Mouse (Mus musculus) stomach, embryonic 14.5 days (tissue): ENCODE measurements around the gene Sub1. TPM values are rescaled to one million over a fixed set of nuclear protein-coding genes. Genes with fewer than 3 reads are reported as not detected.

Experiments
- ATAC-seq: fragments of 200-750 bp; cut with Nextera tagmentation; 2 replicates; pipeline ENCODE4 v1.8.0; 2017; ENCODE audit warnings: low read depth, moderate TSS enrichment; ENCODE audit not compliant: insufficient number of reproducible peaks, insufficient read depth, low FRiP score
- H3K27ac ChIP-seq: fragments of 300-500 bp; sonication (generic); 2 replicates; pipeline ENCODE4 v1.5.1; 2014; ENCODE audit warnings: mild to moderate bottlenecking, low read length, moderate library complexity, mixed read lengths
- H3K27me3 ChIP-seq: fragments of 300-500 bp; sonication (generic); 2 replicates; pipeline ENCODE4 v1.6.1; 2014; ENCODE audit warnings: low read length, control low read depth, mixed read lengths; ENCODE audit not compliant: control insufficient read depth, insufficient read depth
- H3K36me3 ChIP-seq: fragments of 300-500 bp; sonication (generic); 2 replicates; pipeline ENCODE4 v1.6.1; 2014; ENCODE audit warnings: mild to moderate bottlenecking, control low read depth, low read length, moderate library complexity, mixed read lengths; ENCODE audit not compliant: control insufficient read depth, insufficient read depth
- H3K4me1 ChIP-seq: fragments of 300-500 bp; sonication (generic); 2 replicates; pipeline ENCODE4 v1.6.1; 2014; ENCODE audit warnings: low read length, control low read depth, mixed read lengths; ENCODE audit not compliant: control insufficient read depth, insufficient read depth
- H3K4me2 ChIP-seq: fragments of 300-500 bp; sonication (generic); replicated peaks from 2 replicates; pipeline ENCODE4 v1.6.1; 2014; ENCODE audit warnings: low read depth, low read length, control low read depth
- H3K4me3 ChIP-seq: fragments of 300-500 bp; sonication (generic); 2 replicates; pipeline ENCODE4 v1.5.1; 2014; ENCODE audit warnings: low read depth, low read length, control low read depth
- H3K9ac ChIP-seq: fragments of 300-500 bp; sonication (generic); replicated peaks from 2 replicates; pipeline ENCODE4 v1.6.1; 2014; ENCODE audit warnings: low read depth, mild to moderate bottlenecking, control low read depth, low read length, moderate library complexity, mixed read lengths
- H3K9me3 ChIP-seq: fragments of 300-500 bp; sonication (generic); 2 replicates; pipeline ENCODE4 v1.6.1; 2016; ENCODE audit warnings: low read depth, low read length, control low read depth; ENCODE audit not compliant: control insufficient read depth
- WGBS: fragments of 180-500 bp; shearing (Covaris S2); extraction: QIAGEN DNeasy Blood & Tissue Kit; methylation state at CpG from one replicate; pipeline ENCODE4 v1.1.7; 2014; 5-methylcytosine and 5-hydroxymethylcytosine counted together
- polyA plus RNA-seq: library from polyadenylated mRNA; unstranded; fragments of >200 nt; fragmentation: Nextera tagmentation; extraction: Ambion mirVana; gene quantifications from 2 replicates; pipeline ENCODE4 v1.2.1, GENCODE M21; 2014

Gene Sub1
- polyA plus RNA-seq, 1 experiment from 2014 or later, result 721 TPM

DNA sequence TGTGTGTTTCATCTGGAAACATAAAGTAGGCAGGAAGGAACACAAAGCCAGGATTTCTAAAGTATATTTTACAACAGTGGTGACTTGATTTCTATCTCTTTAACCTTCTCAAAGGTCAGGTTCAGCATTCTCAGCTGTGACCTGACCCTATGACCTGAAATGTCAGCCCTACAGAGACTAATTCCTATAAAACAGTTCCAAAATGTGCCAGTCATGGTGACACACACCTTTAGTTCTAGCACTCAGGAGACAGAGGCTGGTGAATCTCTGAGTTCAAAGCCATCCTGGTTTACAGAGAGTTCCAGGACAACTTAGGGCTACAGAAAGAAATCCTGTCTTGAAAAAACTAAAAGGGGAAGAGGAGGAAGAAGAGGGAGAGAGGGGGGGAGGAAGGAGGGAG, 36.4 kb upstream of the Sub1 start:
- Histone ChIP-seq H3K27ac (no peak overlapping the region), H3K4me2 (no peak overlapping the region), H3K4me1 (no peaks in the 10 kb centered on the region), H3K4me3 (no peak overlapping the region), H3K36me3 (no peaks in the 10 kb centered on the region), H3K27me3 (no peaks in the 10 kb centered on the region), H3K9me3 (no peaks in the 10 kb centered on the region), H3K9ac (no peak overlapping the region)
- ATAC-seq, result no peak

DNA sequence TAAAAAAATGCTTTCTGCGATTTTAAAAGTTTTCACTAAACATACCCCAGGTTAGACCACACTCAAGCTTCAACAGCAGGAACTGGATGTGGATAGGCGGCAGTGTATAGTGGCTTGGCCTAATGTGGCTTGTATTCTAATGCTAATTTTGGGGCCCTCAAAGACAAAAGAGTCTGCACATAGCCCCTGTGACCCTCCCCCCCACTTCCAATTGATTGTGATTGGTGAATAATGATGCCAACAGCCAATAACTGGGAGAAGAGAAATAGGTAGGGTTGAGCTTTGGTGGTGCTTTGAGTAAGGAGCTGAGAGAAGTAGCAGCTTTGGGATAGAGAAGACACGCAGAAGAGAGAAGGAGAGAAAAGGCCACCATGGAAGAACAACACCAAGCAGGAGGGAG, 35.7 kb upstream of the Sub1 start:
- H3K4me3 ChIP-seq, result no peak overlapping the region
- WGBS, result 90% methylated on average over 3 of the region's 3 CpGs
- no peaks in the 10 kb centered on the region for H3K36me3 ChIP-seq
- no peak overlapping the region for H3K9ac ChIP-seq
- no peaks in the 10 kb centered on the region for H3K4me1 ChIP-seq
- no peak overlapping the region for H3K27ac ChIP-seq
- H3K4me2 ChIP-seq, result no peak overlapping the region
- no peaks in the 10 kb centered on the region for H3K27me3 ChIP-seq
- ATAC-seq, result no peak
- no peaks in the 10 kb centered on the region for H3K9me3 ChIP-seq

DNA sequence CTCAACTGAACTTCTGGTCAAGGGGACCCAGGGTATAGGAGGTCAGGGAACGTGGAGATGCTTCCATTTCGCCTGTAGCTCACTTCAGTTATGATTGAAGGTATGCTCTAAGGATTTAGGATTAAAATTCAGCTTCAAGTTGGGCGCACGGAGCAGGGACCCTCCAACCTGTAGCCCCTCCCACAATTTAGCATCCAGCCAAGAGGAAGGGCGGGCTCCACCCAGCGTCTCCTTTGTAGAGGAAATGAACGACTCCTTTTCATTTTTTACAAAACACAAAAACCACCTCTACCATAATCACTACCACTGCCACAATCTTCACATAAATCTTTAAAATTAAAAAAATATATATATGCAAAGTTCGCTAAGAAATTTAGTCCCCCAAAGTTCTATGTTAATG, 35.1 kb upstream of the Sub1 start:
- Histone ChIP-seq H3K4me2 (no peak overlapping the region), H3K9ac (no peak overlapping the region), H3K27me3 (no peaks in the 10 kb centered on the region), H3K4me1 (no peaks in the 10 kb centered on the region), H3K9me3 (no peaks in the 10 kb centered on the region), H3K4me3 (no peak overlapping the region), H3K36me3 (no peaks in the 10 kb centered on the region), H3K27ac (no peak overlapping the region)
- ATAC-seq, result no peak
- WGBS, result 88% methylated on average over 8 of the region's 8 CpGs

DNA sequence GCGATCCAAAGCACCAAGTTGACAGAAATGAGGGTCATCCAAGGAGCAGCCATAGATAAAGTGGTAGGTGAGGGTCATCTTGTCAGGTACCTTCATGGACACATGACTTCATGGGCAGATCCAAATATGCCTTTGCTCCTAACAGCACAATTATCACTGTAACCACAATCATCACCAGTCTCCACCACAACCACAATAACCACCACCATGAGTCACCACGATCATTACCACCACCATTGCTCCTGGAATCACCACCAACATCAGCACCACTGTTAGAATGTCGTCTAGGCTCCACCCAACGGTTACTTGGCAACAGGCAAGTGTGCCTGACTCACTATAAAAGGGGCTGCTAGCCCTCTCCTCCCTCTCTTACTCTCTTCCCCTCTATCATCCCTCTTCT, 33.4 kb upstream of the Sub1 start:
- no peak for ATAC-seq
- Histone ChIP-seq H3K4me2 (no peak overlapping the region), H3K9me3 (no peaks in the 10 kb centered on the region), H3K36me3 (no peaks in the 10 kb centered on the region), H3K27ac (no peak overlapping the region), H3K4me3 (no peak overlapping the region), H3K9ac (no peak overlapping the region), H3K27me3 (no peaks in the 10 kb centered on the region), H3K4me1 (no peaks in the 10 kb centered on the region)
- 78% methylated on average over 4 of the region's 4 CpGs for WGBS

GRCm38 (mm10) chr15:12027807-12028206, 31.0 kb upstream of the Sub1 start:
- ATAC-seq, result no peak
- no peak overlapping the region for H3K4me3 ChIP-seq
- H3K4me2 ChIP-seq, result no peak overlapping the region
- H3K27ac ChIP-seq, result no peak overlapping the region
- 79% methylated on average over 3 of the region's 3 CpGs for WGBS
- no peaks in the 10 kb centered on the region for H3K9me3 ChIP-seq
- H3K9ac ChIP-seq, result no peak overlapping the region
- no peaks in the 10 kb centered on the region for H3K4me1 ChIP-seq
- no peaks in the 10 kb centered on the region for H3K36me3 ChIP-seq
- no peaks in the 10 kb centered on the region for H3K27me3 ChIP-seq

DNA sequence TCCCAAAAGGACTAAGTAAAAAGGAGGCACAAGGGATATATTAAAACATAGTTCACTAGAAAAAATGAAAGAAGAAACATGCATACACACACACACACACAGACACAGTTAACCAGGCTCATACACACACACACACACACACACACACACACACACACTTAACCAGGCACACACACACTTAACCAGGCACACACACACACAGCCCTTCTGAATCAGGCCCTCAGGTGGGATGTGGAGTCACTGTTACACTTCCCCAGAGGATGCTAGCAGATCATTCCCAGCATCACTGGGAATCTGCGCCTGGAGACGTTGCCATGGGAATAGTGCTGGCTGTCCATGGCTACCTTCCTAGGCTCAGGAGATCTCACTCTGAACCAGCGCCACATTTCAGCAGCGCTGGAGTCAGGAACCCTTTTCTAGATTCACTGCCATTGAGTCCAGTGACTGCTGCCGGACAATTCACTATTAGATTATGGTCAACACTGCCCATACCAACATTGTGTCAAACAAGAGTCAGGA, 30.2 kb upstream of the Sub1 start:
- ATAC-seq, result no peak
- Histone ChIP-seq H3K4me2 (no peak overlapping the region), H3K27me3 (no peaks in the 10 kb centered on the region), H3K27ac (no peak overlapping the region), H3K4me1 (no peaks in the 10 kb centered on the region), H3K4me3 (no peak overlapping the region), H3K36me3 (no peaks in the 10 kb centered on the region), H3K9ac (no peak overlapping the region), H3K9me3 (no peaks in the 10 kb centered on the region)
- WGBS, result 89% methylated on average over 5 of the region's 5 CpGs

GRCm38 (mm10) chr15:12026026-12026425, 29.2 kb upstream of the Sub1 start:
- Histone ChIP-seq H3K27ac (no peak overlapping the region), H3K4me3 (no peak overlapping the region), H3K4me2 (no peak overlapping the region), H3K36me3 (no peaks in the 10 kb centered on the region), H3K4me1 (no peaks in the 10 kb centered on the region), H3K27me3 (no peaks in the 10 kb centered on the region), H3K9ac (no peak overlapping the region), H3K9me3 (no peaks in the 10 kb centered on the region)
- WGBS, result 81% methylated on average over 5 of the region's 5 CpGs
- no peak for ATAC-seq

GRCm38 (mm10) chr15:12025341-12025740, 28.6 kb upstream of the Sub1 start:
- Histone ChIP-seq H3K4me3 (no peak overlapping the region), H3K27me3 (no peaks in the 10 kb centered on the region), H3K4me1 (no peaks in the 10 kb centered on the region), H3K9me3 (no peaks in the 10 kb centered on the region), H3K9ac (no peak overlapping the region), H3K27ac (no peak overlapping the region), H3K4me2 (no peak overlapping the region), H3K36me3 (no peaks in the 10 kb centered on the region)
- 65% methylated on average over 10 of the region's 10 CpGs for WGBS
- no peak for ATAC-seq

DNA sequence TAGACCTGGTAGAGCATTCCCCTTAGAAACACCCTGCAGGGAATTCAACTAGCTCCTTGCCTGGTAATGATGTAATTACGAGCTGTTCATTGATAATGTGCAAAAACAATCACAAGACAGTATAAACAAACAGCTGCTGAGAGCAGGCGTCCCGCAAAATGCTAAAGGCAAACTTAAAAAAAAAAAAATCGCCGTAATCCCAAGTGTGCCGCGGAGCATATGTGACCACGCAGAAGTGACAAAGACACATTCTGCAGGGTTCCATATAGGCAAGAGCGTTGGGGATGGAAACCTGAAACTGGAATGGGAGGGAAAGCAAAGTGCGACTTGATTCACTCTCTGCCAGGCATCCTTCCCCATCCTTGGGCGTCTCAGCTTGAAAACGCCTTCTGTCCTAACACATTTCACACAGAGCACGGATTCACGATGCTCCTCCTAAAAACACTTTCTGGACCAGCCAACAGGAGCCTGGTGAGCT, 28.0 kb upstream of the Sub1 start:
- 44% methylated on average over 14 of the region's 14 CpGs for WGBS
- ATAC-seq, result no peak
- no peaks in the 10 kb centered on the region for H3K4me1 ChIP-seq
- H3K27ac ChIP-seq, result no peak overlapping the region
- H3K9ac ChIP-seq, result no peak overlapping the region
- H3K4me2 ChIP-seq, result no peak overlapping the region
- H3K4me3 ChIP-seq, result no peak overlapping the region
- no peaks in the 10 kb centered on the region for H3K27me3 ChIP-seq
- H3K36me3 ChIP-seq, result no peaks in the 10 kb centered on the region
- H3K9me3 ChIP-seq, result no peaks in the 10 kb centered on the region
